Mouse (Mus musculus): ENCODE measurements around the gene Exoc8.

- TF ChIP-seq HCFC1 (IDR thresholded peaks at IDR 0.05; ENCODE audit: borderline replicate concordance, insufficient read depth, low read length) (no peak), CHD2 (IDR thresholded peaks at IDR 0.05; ENCODE audit: low read depth, low read length) (no peak), ZNF384 (IDR thresholded peaks at IDR 0.05; ENCODE audit: low read depth, low read length) (no peak), ZC3H11A (IDR thresholded peaks at IDR 0.05; ENCODE audit: borderline replicate concordance, low read depth, low read length) (no peak)
Observed at GRCm38 (mm10) chr8:124911938-124912872, 14.7 kb upstream of the Exoc8 start.
